Mouse (Mus musculus) kidney, adult 8-10 months (tissue): ENCODE results near the gene Sun1.

Experiments
- DNase-seq, 2 experiments: peaks; one replicate each; pipeline ENCODE4 v3.0.0; 2022

Gene Sun1

GRCm38 (mm10) chr5:139252081-139252909, 51.9 kb downstream of the Sun1 start, which contains the start of gene Get4:
Gene Get4 (plus strand): TSS chr5:139252324.
- DNase-seq: peak; percentile 99 to 100

GRCm38 (mm10) chr5:139252910-139253245, 52.4 kb downstream of the Sun1 start:
- no peak for DNase-seq

GRCm38 (mm10) chr5:139253301-139253741, 52.9 kb downstream of the Sun1 start:
- DNase-seq: peak in 1 of 2 experiments; percentile 38

- no peak for DNase-seq
Measured at GRCm38 (mm10) chr5:139254938-139255337, 54.5 kb downstream of the Sun1 start.

GRCm38 (mm10) chr5:139255777-139256176, 55.3 kb downstream of the Sun1 start:
- no peak for DNase-seq

- DNase-seq: no peak
Measured at GRCm38 (mm10) chr5:139256211-139256765, 55.9 kb downstream of the Sun1 start.

GRCm38 (mm10) chr5:139257265-139257664, 56.8 kb downstream of the Sun1 start:
- DNase-seq: no peak

- no peak for DNase-seq
Measured at GRCm38 (mm10) chr5:139257818-139258217, 57.4 kb downstream of the Sun1 start.

- no peak for DNase-seq
Measured at GRCm38 (mm10) chr5:139258371-139259035, 58.1 kb downstream of the Sun1 start.

GRCm38 (mm10) chr5:139259853-139260252, 59.4 kb downstream of the Sun1 start:
- peak; percentile 48 to 52 for DNase-seq

GRCm38 (mm10) chr5:139261403-139261802, 61.0 kb downstream of the Sun1 start:
- DNase-seq: no peak

GRCm38 (mm10) chr5:139267661-139268060, 67.2 kb downstream of the Sun1 start:
- DNase-seq: no peak

GRCm38 (mm10) chr5:139270806-139271521, 70.5 kb downstream of the Sun1 start:
- DNase-seq: no peak

GRCm38 (mm10) chr5:139271994-139272554, 71.6 kb downstream of the Sun1 start:
- no peak for DNase-seq

GRCm38 (mm10) chr5:139277287-139277686, 76.8 kb downstream of the Sun1 start:
- DNase-seq: no peak

GRCm38 (mm10) chr5:139281373-139282112, 81.1 kb downstream of the Sun1 start:
- DNase-seq: no peak

- peak; percentile 75 to 91 for DNase-seq
Measured at GRCm38 (mm10) chr5:139282191-139282590, 81.8 kb downstream of the Sun1 start.

- no peak for DNase-seq
Measured at GRCm38 (mm10) chr5:139283460-139284180, 83.2 kb downstream of the Sun1 start.

GRCm38 (mm10) chr5:139285383-139286067, 85.1 kb downstream of the Sun1 start:
- DNase-seq: no peak

- no peak for DNase-seq
Measured at GRCm38 (mm10) chr5:139286142-139286941, 85.9 kb downstream of the Sun1 start.
